Mouse (Mus musculus) E14TG2a.4 (cell line): ENCODE measurements around the gene Ppp1r15a.

Experiments used
- CTCF ChIP-seq: conservative IDR thresholded peaks from 2 replicates; pipeline ENCODE4 v1.5.1; 2014; ENCODE audit warnings: low read length
- NANOG ChIP-seq: IDR thresholded peaks from 2 replicates; pipeline ENCODE4 v1.6.1; 2014; ENCODE audit warnings: borderline replicate concordance, low read length, mixed read lengths
- POU5F1 ChIP-seq: IDR thresholded peaks from 2 replicates; pipeline ENCODE4 v1.6.1; 2014; ENCODE audit warnings: low read length, borderline replicate concordance

DNA sequence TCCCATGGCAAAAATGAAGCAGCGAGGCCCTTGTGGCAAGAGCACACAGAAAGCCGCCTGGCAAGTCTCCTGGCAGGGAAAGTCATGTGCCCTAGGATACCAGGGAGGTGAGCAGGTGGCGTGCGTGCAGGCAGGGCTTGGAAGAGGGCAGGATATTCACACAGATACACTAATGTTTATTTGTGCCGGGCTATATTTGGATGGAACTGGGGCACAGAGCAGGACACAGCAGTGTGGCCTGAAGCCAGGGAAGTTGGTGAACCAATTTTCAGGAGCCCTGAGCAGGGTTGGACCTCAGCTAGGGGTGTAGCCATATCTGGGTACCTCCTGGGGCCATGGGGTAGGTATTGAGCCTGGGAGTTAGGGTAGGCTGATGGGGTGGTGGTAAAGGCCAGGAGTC, 33.1 kb downstream of the Ppp1r15a start:
- no peak for TF ChIP-seq CTCF
- TF ChIP-seq POU5F1: no peak
- no peak for TF ChIP-seq NANOG
